Mouse (Mus musculus): ENCODE results near the gene Hist1h1c. TPM values are rescaled to one million over a fixed set of nuclear protein-coding genes. Genes with fewer than 3 reads are reported as not detected.

Hist1h1c gene
- total and polyA plus RNA-seq, 3 experiments = 55.5 to 185 (median 147) TPM

GRCm38 (mm10) chr13:23729706-23730105 lies 8.9 kb upstream of the Hist1h1c start:
- Histone ChIP-seq H3K36me3 (ENCODE audit: control insufficient read depth, insufficient read depth, low read length) (no peaks in the 10 kb centered on the region), H3K4me1 (ENCODE audit: control insufficient read depth, insufficient read depth, low read length) (peaks cover 5% of the 10 kb centered on the region), H3K4me3 (no peak overlapping the region), H3K9ac (ENCODE audit: low read depth, low read length) (no peak overlapping the region), H3K79me2 (replicated peaks; ENCODE audit: control insufficient read depth, insufficient read depth, low read length) (no peaks in the 10 kb centered on the region), H3K27ac (no peak overlapping the region; the same call in 1 of the 2 replicates), H3K27me3 (ENCODE audit: control insufficient read depth, insufficient read depth, low read length) (no peaks in the 10 kb centered on the region)
- no peak for DNase-seq
- WGBS = 93% methylated on average over 5 of the region's 5 CpGs
- intact Hi-C loops (cut with DNase I) = loop anchor here (10.0 kb wide), 1 partner anchor 1975 kb away; the partner anchor contains the start of genes Hist1h2ak, Hist1h2bn and Hist1h4k
- TF ChIP-seq EP300 (IDR thresholded peaks at IDR 0.05; ENCODE audit: insufficient read depth, low read depth, low read length) (no peak), CTCF (IDR thresholded peaks at IDR 0.05) (no peak), POLR2A (IDR thresholded peaks at IDR 0.05; ENCODE audit: insufficient read depth, low read depth, low read length) (no peak)

DNA sequence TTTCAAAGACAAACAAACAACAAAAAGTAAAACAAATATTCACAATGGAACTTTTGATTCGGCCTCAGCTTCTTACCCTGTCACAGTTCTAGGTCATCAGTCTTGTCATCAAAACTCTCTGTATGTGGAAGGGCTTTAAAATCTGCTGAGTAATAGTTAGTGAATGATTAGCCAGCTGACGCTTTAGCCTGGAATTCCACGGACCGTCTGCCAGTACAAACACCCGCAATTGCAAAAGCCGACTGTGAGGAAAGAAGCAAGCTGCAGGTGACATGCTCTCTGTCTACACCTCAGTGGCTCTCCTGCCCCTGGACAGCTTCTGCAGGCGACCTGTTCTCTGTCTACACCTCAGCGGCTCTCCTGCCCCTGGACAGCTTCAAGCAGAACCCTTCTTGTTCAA lies 8.1 kb upstream of the Hist1h1c start:
- H3K27ac ChIP-seq = peak overlapping the region; percentile 43
- H3K4me3 ChIP-seq = no peak overlapping the region
- H3K9ac ChIP-seq (ENCODE audit: low read depth, low read length) = no peak overlapping the region
- H3K79me2 ChIP-seq (replicated peaks; ENCODE audit: control insufficient read depth, insufficient read depth, low read length) = no peaks in the 10 kb centered on the region
- no peaks in the 10 kb centered on the region for H3K27me3 ChIP-seq (ENCODE audit: control insufficient read depth, insufficient read depth, low read length)
- intact Hi-C loops (cut with DNase I) = loop anchor here (10.0 kb wide), 1 partner anchor 1976 kb away; the partner anchor contains the start of genes Hist1h2ak, Hist1h2bn and Hist1h4k
- no peak for TF ChIP-seq CTCF (IDR thresholded peaks at IDR 0.05)
- no peak for TF ChIP-seq POLR2A (IDR thresholded peaks at IDR 0.05; ENCODE audit: insufficient read depth, low read depth, low read length)
- no peak for TF ChIP-seq EP300 (IDR thresholded peaks at IDR 0.05; ENCODE audit: insufficient read depth, low read depth, low read length)
- peaks cover 5% of the 10 kb centered on the region for H3K4me1 ChIP-seq (ENCODE audit: control insufficient read depth, insufficient read depth, low read length)
- H3K36me3 ChIP-seq (ENCODE audit: control insufficient read depth, insufficient read depth, low read length) = no peaks in the 10 kb centered on the region
- DNase-seq = peak in 1 of 2 experiments; percentile 36
- 23% methylated on average over 8 of the region's 8 CpGs for WGBS

DNA sequence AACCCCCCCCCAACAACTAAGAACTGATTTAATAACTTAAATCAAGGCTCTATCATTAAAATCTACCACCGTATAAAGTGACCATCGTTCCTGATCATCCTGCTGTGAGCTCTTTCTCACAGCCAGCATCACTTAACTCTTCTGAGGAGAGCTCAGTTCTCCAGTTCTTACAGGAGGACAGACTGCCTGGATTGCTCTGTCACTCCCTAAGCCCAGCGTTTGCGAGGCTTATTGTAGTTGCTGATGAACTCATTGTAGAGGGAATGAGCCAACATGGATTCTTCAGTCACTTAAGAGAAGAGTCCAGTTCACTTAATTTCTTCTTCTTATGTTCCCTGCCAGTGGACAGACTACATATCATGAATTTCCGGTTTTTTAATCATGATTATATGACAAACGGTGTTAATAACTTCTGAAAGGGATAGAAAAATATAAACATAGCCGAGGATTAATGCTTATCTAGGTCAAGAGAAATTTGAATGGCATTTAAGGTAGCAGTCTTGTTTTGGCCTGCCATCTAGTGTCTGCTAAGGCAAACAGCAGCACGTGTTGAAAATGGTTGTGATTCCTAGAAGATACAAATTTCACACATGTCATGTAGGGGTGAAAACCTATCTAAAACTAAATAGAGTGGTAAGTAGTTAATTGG lies 6.3 kb upstream of the Hist1h1c start:
- WGBS = 20% methylated on average over 8 of the region's 8 CpGs
- Histone ChIP-seq H3K27me3 (ENCODE audit: control insufficient read depth, insufficient read depth, low read length) (no peaks in the 10 kb centered on the region), H3K79me2 (replicated peaks; ENCODE audit: control insufficient read depth, insufficient read depth, low read length) (no peaks in the 10 kb centered on the region), H3K4me1 (ENCODE audit: control insufficient read depth, insufficient read depth, low read length) (peaks cover 5% of the 10 kb centered on the region), H3K36me3 (ENCODE audit: control insufficient read depth, insufficient read depth, low read length) (no peaks in the 10 kb centered on the region), H3K27ac (no peak overlapping the region), H3K9ac (ENCODE audit: low read depth, low read length) (no peak overlapping the region), H3K4me3 (no peak overlapping the region)
- no peak for DNase-seq
- intact Hi-C loops (cut with DNase I) = loop anchor here (1.0 to 10.0 kb wide), 2 partner anchors 31 to 1977 kb away; partner anchors contain the start of genes Hist1h2ak, Hist1h2bn and Hist1h4k
- TF ChIP-seq POLR2A (IDR thresholded peaks at IDR 0.05; ENCODE audit: insufficient read depth, low read depth, low read length) (no peak), EP300 (IDR thresholded peaks at IDR 0.05; ENCODE audit: insufficient read depth, low read depth, low read length) (no peak), CTCF (IDR thresholded peaks at IDR 0.05) (peak; percentile 94)

DNA sequence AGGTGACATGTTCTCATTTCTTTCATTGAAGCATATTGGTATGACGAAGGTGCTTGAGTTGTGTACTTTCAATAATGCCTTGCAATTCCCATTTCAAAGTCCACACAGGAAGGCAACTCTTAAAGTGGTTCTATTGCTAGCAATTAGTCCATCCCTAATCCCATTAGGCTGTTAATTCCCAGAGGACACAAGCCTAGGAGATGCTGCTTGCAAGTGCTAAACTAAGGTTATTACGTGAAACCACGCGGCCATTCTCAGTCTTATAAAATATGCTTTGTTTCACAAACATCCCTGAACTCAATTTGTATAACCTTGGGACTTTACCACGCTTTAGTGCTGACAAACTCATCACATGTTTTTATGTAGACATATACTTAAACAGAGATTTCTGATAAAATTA lies 1.5 kb upstream of the Hist1h1c start:
- Histone ChIP-seq H3K36me3 (ENCODE audit: control insufficient read depth, insufficient read depth, low read length) (peaks cover 13% of the 10 kb centered on the region), H3K4me1 (ENCODE audit: control insufficient read depth, insufficient read depth, low read length) (peaks cover 3% of the 10 kb centered on the region), H3K27ac (no peak overlapping the region), H3K27me3 (ENCODE audit: control insufficient read depth, insufficient read depth, low read length) (no peaks in the 10 kb centered on the region), H3K9ac (ENCODE audit: low read depth, low read length) (no peak overlapping the region), H3K4me3 (no peak overlapping the region), H3K79me2 (replicated peaks; ENCODE audit: control insufficient read depth, insufficient read depth, low read length) (no peaks in the 10 kb centered on the region)
- TF ChIP-seq POLR2A (IDR thresholded peaks at IDR 0.05; ENCODE audit: insufficient read depth, low read depth, low read length) (no peak), EP300 (IDR thresholded peaks at IDR 0.05; ENCODE audit: insufficient read depth, low read depth, low read length) (no peak), CTCF (IDR thresholded peaks at IDR 0.05) (no peak)
- 89% methylated on average over 5 of the region's 5 CpGs for WGBS
- intact Hi-C loops (cut with DNase I) = loop anchor here (10.0 kb wide), 1 partner anchor 1982 kb away; the partner anchor contains the start of genes Hist1h2ak, Hist1h2bn and Hist1h4k
- DNase-seq = no peak

DNA sequence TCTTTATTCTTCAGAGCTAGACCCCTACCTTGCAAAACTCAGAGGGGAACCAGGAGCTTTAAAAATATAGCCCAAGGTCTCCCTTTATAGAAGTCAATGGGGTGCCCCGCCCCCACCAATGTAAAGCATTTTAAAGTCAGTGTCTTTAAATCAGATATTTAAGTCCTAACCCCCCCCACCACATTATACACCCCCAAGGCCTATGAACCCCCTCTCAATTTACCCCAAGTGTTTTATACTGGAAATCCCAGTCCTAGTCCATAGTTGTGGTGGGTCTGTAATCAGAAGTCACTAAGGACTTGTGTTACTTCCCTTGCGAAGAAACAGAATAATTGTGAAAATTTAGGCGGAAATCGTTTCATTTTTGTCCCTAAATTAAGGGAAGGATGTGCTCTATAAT lies 567 bp upstream of the Hist1h1c start:
- intact Hi-C loops (cut with DNase I) = loop anchor here (10.0 kb wide), 1 partner anchor 1983 kb away; the partner anchor contains the start of genes Hist1h2ak, Hist1h2bn and Hist1h4k
- peaks cover 1% of the 10 kb centered on the region; the same call in 1 of the 2 replicates for H3K4me1 ChIP-seq (ENCODE audit: control insufficient read depth, insufficient read depth, low read length)
- DNase-seq = no peak
- H3K9ac ChIP-seq (ENCODE audit: low read depth, low read length) = peak overlapping the region; percentile 71; the same call in 1 of the 2 replicates
- H3K4me3 ChIP-seq = peak overlapping the region; percentile 89
- WGBS = 27% methylated on average over 4 of the region's 4 CpGs
- H3K27me3 ChIP-seq (ENCODE audit: control insufficient read depth, insufficient read depth, low read length) = no peaks in the 10 kb centered on the region
- TF ChIP-seq CTCF (IDR thresholded peaks at IDR 0.05) (no peak), EP300 (IDR thresholded peaks at IDR 0.05; ENCODE audit: insufficient read depth, low read depth, low read length) (no peak), POLR2A (IDR thresholded peaks at IDR 0.05; ENCODE audit: insufficient read depth, low read depth, low read length) (no peak)
- no peaks in the 10 kb centered on the region for H3K79me2 ChIP-seq (replicated peaks; ENCODE audit: control insufficient read depth, insufficient read depth, low read length)
- H3K36me3 ChIP-seq (ENCODE audit: control insufficient read depth, insufficient read depth, low read length) = peaks cover 17% of the 10 kb centered on the region
- H3K27ac ChIP-seq = peak overlapping the region; percentile 96
